Mouse (Mus musculus) central nervous system, embryonic 14 days (tissue): ENCODE measurements around the gene Vmn2r85. TPM values are rescaled to one million over a fixed set of nuclear protein-coding genes. Genes with fewer than 3 reads are reported as not detected.

ENCODE experiments used
- polyA plus RNA-seq: library from polyadenylated mRNA; depleted of rRNA; stranded (reverse); fragments of >200 nt; gene quantifications from 2 replicates; pipeline ENCODE4 v1.2.3, GENCODE M21; 2012; rRNA removed

Gene Vmn2r85
- 0.04 TPM in 2 replicates for polyA plus RNA-seq

DNA sequence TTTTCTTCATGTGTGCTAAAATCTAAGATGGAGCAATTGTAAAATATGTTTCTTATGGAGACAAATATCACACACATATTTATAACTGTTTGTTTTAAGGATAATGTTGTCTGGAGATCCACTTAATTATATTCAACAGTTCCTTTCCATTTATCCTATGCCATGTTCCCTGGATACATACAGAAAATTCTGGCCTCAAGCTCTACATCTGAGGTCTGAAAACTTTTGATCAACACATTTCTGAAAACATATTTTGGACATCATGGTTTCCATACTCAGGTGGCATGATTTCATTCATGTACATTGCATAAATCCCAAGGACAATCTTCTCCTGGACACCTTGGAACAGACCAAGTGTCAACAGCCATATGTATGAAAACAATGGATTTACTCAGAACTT lies at the start of gene Vmn2r85:
Gene Vmn2r85, minus strand, starts transcription at position 101 of the 400 bp plus-strand sequence.

GRCm38 (mm10) chr10:130455950-130456349 lies 26.4 kb upstream of the Vmn2r85 start, which contains the start of gene Vmn2r86:
TSS of gene Vmn2r86 (minus strand) at chr10:130456050.

GRCm38 (mm10) chr10:130394232-130394631 lies 35.3 kb downstream of the Vmn2r85 start, which contains the start of gene Vmn2r84:
TSS of gene Vmn2r84 (minus strand) at chr10:130394332.

Other genes with a start within 250 kb of the Vmn2r85 start
- not detected in 2 replicates for gene Olfr826, start 245.5 kb downstream of the Vmn2r85 start, polyA plus RNA-seq
- gene Olfr827, start 215.3 kb downstream of the Vmn2r85 start, polyA plus RNA-seq: not detected in 2 replicates
- 1.6 and 2.4 TPM in 2 replicates for gene Neurod4, start 149.5 kb downstream of the Vmn2r85 start, polyA plus RNA-seq
- gene Tespa1, start 106.8 kb downstream of the Vmn2r85 start, polyA plus RNA-seq: 0.05 and 0.29 TPM in 2 replicates
- gene Vmn2r84, start 35.4 kb downstream of the Vmn2r85 start, polyA plus RNA-seq: 0.01 and 0.02 TPM in 2 replicates
- 0.04 and 0.06 TPM in 2 replicates for gene Vmn2r86, start 26.3 kb upstream of the Vmn2r85 start, polyA plus RNA-seq
- 0.36 and 0.41 TPM in 2 replicates for gene Vmn2r87, start 67.7 kb upstream of the Vmn2r85 start, polyA plus RNA-seq